Mouse (Mus musculus): ENCODE measurements around the gene Ppm1f. TPM values are rescaled to one million over a fixed set of nuclear protein-coding genes. Genes with fewer than 3 reads are reported as not detected.

Gene Ppm1f
- polyA plus RNA-seq, 1 experiment = 31.7 TPM

GRCm38 (mm10) chr16:16965149-16965548 is 68.9 kb downstream of the Ppm1f start:
- DNase-seq (ENCODE audit: low read depth) = no peak
- TF ChIP-seq CTCF (IDR thresholded peaks at IDR 0.05; ENCODE audit: borderline replicate concordance, extremely low read depth, insufficient read depth, insufficient read length) (no peak), POLR2A (IDR thresholded peaks at IDR 0.05; ENCODE audit: borderline replicate concordance, extremely low read depth, insufficient read depth, insufficient read length, poor library complexity, severe bottlenecking) (no peak)

DNA sequence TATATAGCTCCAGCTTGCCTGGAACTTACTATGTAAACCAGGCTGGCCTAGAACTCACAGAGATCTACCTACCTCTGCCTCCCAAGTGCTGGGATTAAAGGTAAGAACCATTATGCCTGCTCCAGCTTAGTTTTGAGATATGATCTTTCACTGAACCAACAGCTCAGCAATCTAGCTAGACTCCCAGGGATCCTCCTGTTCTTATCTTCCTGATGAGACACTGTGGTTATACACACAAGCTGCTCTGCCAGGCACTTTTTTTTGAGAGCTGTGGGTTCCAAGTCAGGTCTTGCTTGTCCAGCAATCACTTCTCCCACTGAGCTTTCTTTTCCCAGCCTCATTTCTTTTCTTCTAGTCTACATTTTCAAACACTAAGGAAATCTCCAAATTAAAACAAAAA is 70.0 kb downstream of the Ppm1f start:
- no peak for DNase-seq (ENCODE audit: low read depth)
- TF ChIP-seq POLR2A (IDR thresholded peaks at IDR 0.05; ENCODE audit: borderline replicate concordance, extremely low read depth, insufficient read depth, insufficient read length, poor library complexity, severe bottlenecking) (no peak), CTCF (IDR thresholded peaks at IDR 0.05; ENCODE audit: borderline replicate concordance, extremely low read depth, insufficient read depth, insufficient read length) (no peak)

Other genes with a start within 250 kb of the Ppm1f start
- gene Olfr19, start 220.1 kb upstream of the Ppm1f start, polyA plus RNA-seq (2012; rRNA removed) = 0.05 TPM in 1 of 2 replicates, not detected in the other
- 7.6 and 9.4 TPM in 2 replicates for gene Spag6l, start 67.0 kb upstream of the Ppm1f start, polyA plus RNA-seq (2012; rRNA removed)
- gene Igll1, start 32.5 kb upstream of the Ppm1f start, polyA plus RNA-seq (2012; rRNA removed) = 0.18 TPM in 1 of 2 replicates, not detected in the other
- 97.3 and 103 TPM in 2 replicates for gene Top3b, start 25.7 kb upstream of the Ppm1f start, polyA plus RNA-seq (2012; rRNA removed)
- gene Vpreb1, start 25.6 kb upstream of the Ppm1f start, polyA plus RNA-seq (2012; rRNA removed) = 1.2 and 3.3 TPM in 2 replicates
- 160 and 166 TPM in 2 replicates for gene Mapk1, start 86.9 kb downstream of the Ppm1f start, polyA plus RNA-seq (2012; rRNA removed)
- 74.8 and 97.9 TPM in 2 replicates for gene Ypel1, start 173.2 kb downstream of the Ppm1f start, polyA plus RNA-seq (2012; rRNA removed)
- gene Ppil2, start 214.8 kb downstream of the Ppm1f start, polyA plus RNA-seq (2012; rRNA removed) = 134 and 157 TPM in 2 replicates
- gene 2610318N02Rik, start 228.7 kb downstream of the Ppm1f start, polyA plus RNA-seq (2012; rRNA removed) = 35.9 and 55.8 TPM in 2 replicates
- 20.2 and 23.4 TPM in 2 replicates for gene Sdf2l1, start 235.9 kb downstream of the Ppm1f start, polyA plus RNA-seq (2012; rRNA removed)
- 41.9 and 51.4 TPM in 2 replicates for gene Ydjc, start 248.2 kb downstream of the Ppm1f start, polyA plus RNA-seq (2012; rRNA removed)

Data from brain, embryonic 14.5 days (tissue).